Mouse (Mus musculus): ENCODE data around the gene Cox7c.

Cox7c gene

DNA sequence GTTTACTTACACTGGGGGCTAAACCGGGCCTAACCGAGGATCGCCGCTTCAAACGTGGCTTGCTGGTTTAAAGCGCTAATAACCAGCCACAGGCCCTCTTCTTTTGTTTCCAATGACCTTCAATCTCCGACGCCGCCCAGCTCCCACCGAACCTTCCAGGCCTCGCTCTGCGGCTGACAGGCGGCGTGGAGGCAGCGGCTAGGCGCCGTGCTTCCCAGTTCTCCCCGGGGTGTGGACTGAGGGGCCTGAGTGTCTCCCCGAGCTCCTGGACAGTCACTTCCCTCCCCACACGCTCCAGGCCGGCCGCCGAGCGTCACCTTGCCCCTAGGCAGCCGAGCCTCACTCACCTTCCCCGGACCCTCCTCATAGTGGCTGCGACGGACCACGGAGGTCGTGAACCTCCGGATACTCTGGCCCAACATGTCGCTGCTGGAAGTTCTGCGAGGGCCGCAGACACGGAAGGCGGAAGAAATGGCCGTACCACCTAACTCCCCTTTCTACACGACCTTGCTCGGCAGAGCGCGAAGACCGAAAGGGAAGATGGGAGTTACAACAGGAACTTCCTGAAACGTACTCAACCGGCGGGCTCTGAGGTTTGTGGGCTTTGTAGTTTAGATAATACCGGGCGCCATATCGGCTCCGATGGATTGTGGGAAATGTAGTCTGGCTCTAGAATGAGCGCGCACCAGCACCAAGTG is at the start of gene Cox7c:
Gene Cox7c, minus strand, starts transcription at position 651 of the 698 bp plus-strand sequence.
- peak; percentile 91 to 94 for DNase-seq

DNA sequence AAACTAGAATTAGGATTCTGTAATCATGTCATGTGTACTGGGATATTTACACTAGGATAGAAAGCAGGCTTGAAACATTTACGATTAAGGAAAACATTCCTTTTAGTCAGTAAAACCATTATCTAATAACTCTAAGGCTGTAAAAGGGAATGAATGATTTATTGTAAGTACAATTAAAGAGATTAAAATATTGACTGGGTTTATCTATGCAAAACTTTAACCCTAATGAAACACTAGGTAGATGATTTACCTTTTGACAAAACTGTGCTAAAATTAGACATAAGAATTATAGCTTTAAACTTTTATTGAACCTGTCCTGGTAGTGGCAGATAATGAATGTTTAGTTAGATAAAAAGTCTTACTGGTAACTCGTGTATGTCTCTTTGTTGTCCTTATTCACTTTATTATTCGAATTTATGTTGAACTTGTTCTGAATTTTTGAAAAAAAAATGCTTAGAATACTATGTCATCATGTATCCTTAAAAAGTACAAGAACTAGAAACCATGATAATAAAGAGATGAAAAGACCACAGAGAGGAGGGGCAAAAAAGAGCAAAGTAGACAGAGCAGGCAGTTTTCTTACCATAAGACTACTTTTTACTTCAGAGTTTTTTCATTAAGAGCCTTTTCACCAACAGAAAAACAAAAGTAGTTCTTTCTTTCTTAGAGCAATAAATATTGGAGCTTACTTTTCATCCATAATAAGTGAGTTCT is 21.5 kb upstream of the Cox7c start:
- no peak for DNase-seq

DNA sequence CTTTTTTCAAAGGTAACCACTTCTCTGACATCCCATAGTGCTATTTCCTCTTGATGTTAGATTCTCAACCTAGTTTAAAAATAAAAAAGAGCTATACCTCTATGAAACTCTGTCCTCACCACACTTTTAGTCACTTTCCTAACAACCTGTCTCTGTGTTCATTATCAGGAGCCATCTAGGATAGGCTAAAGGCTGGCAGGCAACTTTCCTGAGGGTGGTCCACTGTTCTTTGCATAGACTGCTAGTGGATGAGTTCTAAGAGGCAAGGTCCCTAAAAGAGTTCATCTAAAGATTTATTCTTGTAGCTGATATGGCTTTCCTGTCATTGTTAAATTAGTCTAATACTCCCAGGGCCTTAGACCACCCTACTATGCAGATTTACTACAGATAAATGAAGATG is 20.8 kb upstream of the Cox7c start:
- DNase-seq = no peak

DNA sequence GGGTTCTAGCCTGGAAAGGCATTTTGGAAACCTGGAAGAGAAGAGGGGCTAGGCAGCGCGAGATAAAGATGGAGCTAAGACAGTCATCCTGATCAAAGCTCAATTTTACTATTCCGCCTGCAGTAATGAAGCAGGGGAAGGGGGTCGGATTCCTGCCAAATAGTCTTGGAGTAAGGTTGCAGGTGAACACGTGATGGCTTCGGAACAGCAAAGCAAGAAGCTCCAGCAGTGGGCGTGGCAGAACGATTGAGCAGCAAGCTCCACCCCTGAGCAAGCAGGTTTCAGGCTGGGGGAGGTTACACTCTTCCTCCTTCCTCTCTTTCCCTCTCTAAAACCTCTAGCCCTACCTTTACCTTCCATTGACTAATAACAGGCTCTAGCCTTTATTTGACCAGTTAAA is 7.4 kb upstream of the Cox7c start:
- DNase-seq = peak; percentile 16 to 39

DNA sequence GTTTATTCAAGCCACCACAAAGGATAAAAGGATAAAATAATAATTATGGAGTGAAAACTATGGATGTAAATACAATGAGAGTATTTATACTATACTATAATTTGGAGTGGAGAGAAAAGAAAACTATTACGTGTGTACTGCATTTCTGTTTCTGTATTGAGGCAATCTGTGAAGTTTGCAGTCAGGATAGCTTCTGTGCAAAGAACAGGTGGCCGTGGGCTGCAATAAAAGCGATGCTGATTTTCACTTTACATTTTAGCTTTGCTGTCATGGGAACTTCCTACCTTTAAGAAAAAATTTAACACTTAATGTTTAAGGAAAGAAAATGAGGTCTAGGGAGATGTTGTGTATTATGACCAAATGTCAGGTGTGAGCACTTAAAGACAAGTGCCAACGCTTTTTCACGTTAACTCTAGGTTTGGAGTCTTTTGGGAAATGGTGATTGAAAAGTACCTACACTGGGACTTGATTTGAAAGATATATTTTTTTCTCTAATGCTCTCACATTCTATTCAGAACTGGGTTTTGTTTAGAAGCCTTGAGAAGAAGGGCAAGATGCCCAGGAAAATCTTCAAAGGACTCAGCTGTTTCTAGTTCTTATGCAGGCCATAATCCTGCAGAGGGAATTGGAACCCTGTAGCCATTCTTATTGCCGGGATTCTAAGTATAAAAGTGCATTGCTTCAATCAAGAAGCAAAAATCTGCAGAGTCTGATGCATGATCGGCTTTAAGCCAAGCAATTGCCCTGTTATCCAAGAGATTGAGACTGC is 41.6 kb downstream of the Cox7c start:
- DNase-seq = no peak

Measured in kidney, postnatal 25 days (tissue).